Mouse (Mus musculus) liver, embryonic 14.5 days (tissue): ENCODE data around the gene Ccdc65. TPM values are rescaled to one million over a fixed set of nuclear protein-coding genes. Genes with fewer than 3 reads are reported as not detected.
A peak's percentile ranks its signal among the peaks of the same experiment; 100 is the strongest.

Experiments used
- ATAC-seq: fragments of 200-750 bp; cut with Nextera tagmentation; 2 replicates; pipeline ENCODE4 v1.8.0; 2017; ENCODE audit warnings: moderate number of reproducible peaks, mild to moderate bottlenecking, moderate library complexity; ENCODE audit not compliant: insufficient read depth
- DNase-seq, 3 experiments: peaks; one replicate each; pipeline ENCODE4 v3.0.0-alpha.2; 2012 to 2013; ENCODE audit warnings: low read depth in 3 of 3, low spot score in 3 of 3
- H3K27ac ChIP-seq: fragments of 300-500 bp; sonication (generic); 2 replicates; pipeline ENCODE4 v1.5.1; 2014; ENCODE audit warnings: moderate library complexity, mild to moderate bottlenecking, control low read depth, inconsistent platforms
- H3K27me3 ChIP-seq: fragments of 300-500 bp; sonication (generic); 2 replicates; pipeline ENCODE4 v1.6.1; 2014; ENCODE audit warnings: mild to moderate bottlenecking, low read length, moderate library complexity; ENCODE audit not compliant: control insufficient read depth, insufficient read depth
- H3K36me3 ChIP-seq: fragments of 300-500 bp; sonication (generic); replicated peaks from 2 replicates; pipeline ENCODE4 v1.6.1; 2014; ENCODE audit warnings: low read depth; ENCODE audit not compliant: control insufficient read depth, insufficient read depth
- H3K4me1 ChIP-seq, 2 experiments: fragments of 200-500 bp in 1 of 2; fragments of 300-500 bp in 1 of 2; sonication (generic) in 1 of 2; replicated peaks; 2 replicates each; pipeline ENCODE4 v1.6.1; 2012 to 2014; ENCODE audit warnings: antibody characterized with exemption in 1 of 2, inconsistent platforms in 1 of 2, low read length in 1 of 2; ENCODE audit not compliant: control insufficient read depth in 2 of 2, insufficient read depth in 2 of 2
- H3K4me2 ChIP-seq: fragments of 300-500 bp; sonication (generic); 2 replicates; pipeline ENCODE4 v1.6.1; 2014; ENCODE audit warnings: low read depth, mild to moderate bottlenecking, control low read depth, moderate library complexity
- H3K4me3 ChIP-seq, 2 experiments: fragments of 200-500 bp in 1 of 2; fragments of 300-500 bp in 1 of 2; sonication (generic) in 1 of 2; 2 replicates each; pipeline ENCODE4 v1.5.1; 2012 to 2014; ENCODE audit warnings: low read depth in 2 of 2, low read length in 2 of 2, mild to moderate bottlenecking in 2 of 2, control low read depth in 1 of 2, inconsistent platforms in 1 of 2, moderate library complexity in 1 of 2; ENCODE audit not compliant: insufficient read depth in 1 of 2
- H3K9ac ChIP-seq: fragments of 300-500 bp; sonication (generic); replicated peaks from 2 replicates; pipeline ENCODE4 v1.6.1; 2014; ENCODE audit warnings: mild to moderate bottlenecking, control low read depth, moderate library complexity
- H3K9me3 ChIP-seq: fragments of 300-500 bp; sonication (generic); 2 replicates; pipeline ENCODE4 v1.6.1; 2016; ENCODE audit warnings: low read length, mixed read lengths; ENCODE audit not compliant: control insufficient read depth
- CTCF ChIP-seq: IDR thresholded peaks from 2 replicates; pipeline ENCODE4 v1.5.1; 2016; ENCODE audit warnings: antibody characterized with exemption, low read depth, control low read depth
- EP300 ChIP-seq: IDR thresholded peaks from 2 replicates; pipeline ENCODE4 v1.6.1; 2016; ENCODE audit warnings: antibody characterized with exemption, low read depth
- WGBS: fragments of 180-500 bp; shearing (Covaris S2); extraction: QIAGEN DNeasy Blood & Tissue Kit; methylation state at CpG from one replicate; pipeline ENCODE4 v1.1.7; 2014; ENCODE audit not compliant: insufficient replicate concordance; 5-methylcytosine and 5-hydroxymethylcytosine counted together
- polyA plus RNA-seq, 2 experiments: library from polyadenylated mRNA; depleted of rRNA in 1 of 2; stranded (reverse) in 1 of 2; unstranded in 1 of 2; fragments of >200 nt; fragmentation: Nextera tagmentation in 1 of 2; extraction: Ambion mirVana in 1 of 2; gene quantifications; 2 replicates each; pipeline versions ENCODE4 v1.2.1 to v1.2.3; 2012 to 2014

Ccdc65 gene
- polyA plus RNA-seq, 2 experiments = 0.01 TPM; not detected in 1

DNA sequence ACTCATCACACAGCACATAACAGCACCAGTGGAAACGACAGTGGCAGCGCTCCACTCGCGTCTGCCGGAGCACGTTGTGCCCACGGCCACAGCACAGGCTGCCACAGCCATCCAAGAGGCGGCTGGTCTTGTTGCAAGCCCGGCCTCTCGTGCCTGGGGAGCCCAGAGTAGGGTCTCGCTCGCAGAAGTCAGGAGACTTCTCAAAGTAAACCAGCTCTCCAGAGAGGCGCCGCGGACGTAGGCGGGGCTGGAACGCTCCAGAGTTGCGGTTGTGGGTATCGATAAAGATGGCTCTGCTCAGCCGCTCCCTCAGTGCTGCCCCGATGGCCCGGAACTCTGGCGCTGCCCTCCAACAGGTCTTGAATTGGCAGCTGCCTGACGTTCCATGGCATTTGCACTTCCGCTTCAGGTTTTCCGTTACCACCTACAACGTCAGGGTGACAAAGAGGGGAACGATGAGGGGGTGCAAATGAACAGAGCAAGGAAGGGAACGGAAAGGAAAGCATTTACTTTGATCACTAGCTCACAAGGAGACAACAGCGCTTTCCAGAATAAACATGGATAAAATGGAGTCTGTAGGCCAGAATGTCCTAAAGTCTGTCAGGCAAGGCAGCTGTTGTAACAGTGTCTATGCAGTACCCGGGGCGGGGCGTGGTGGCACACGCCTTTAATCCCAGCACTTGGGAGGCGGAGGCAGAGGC, 64.7 kb downstream of the Ccdc65 start:
- no peak overlapping the region for H3K27ac ChIP-seq
- H3K4me2 ChIP-seq = peak overlapping the region; percentile 66
- ATAC-seq (no peak), DNase-seq (no peak)
- peaks cover 0 to 2% of the 10 kb centered on the region in 2 experiments; a peak in 2 of 4 replicates for H3K4me1 ChIP-seq
- TF ChIP-seq CTCF (no peak), EP300 (no peak)
- 2% methylated on average over 36 of the region's 36 CpGs for WGBS
- H3K27me3 ChIP-seq = peaks cover 62% of the 10 kb centered on the region
- no peaks in the 10 kb centered on the region for H3K36me3 ChIP-seq
- no peak overlapping the region for H3K9ac ChIP-seq
- no peaks in the 10 kb centered on the region for H3K9me3 ChIP-seq
- H3K4me3 ChIP-seq = peak overlapping the region; percentile 34 to 40; a peak in 3 of 4 replicates

Other genes starting within 250 kb of the Ccdc65 start
- not detected in 2 replicates for gene OR5BS1P, start 238.3 kb upstream of the Ccdc65 start, polyA plus RNA-seq (2012; rRNA removed)
- gene OR5BS1P, start 238.3 kb upstream of the Ccdc65 start, polyA plus RNA-seq (2014; fragmentation: Nextera tagmentation; extraction: Ambion mirVana) = not detected in 2 replicates
- not detected in 2 replicates for gene Lalba, start 225.5 kb upstream of the Ccdc65 start, polyA plus RNA-seq (2012; rRNA removed)
- not detected in 2 replicates for gene Lalba, start 225.5 kb upstream of the Ccdc65 start, polyA plus RNA-seq (2014; fragmentation: Nextera tagmentation; extraction: Ambion mirVana)
- gene Olfr279, start 215.8 kb upstream of the Ccdc65 start, polyA plus RNA-seq (2012; rRNA removed) = not detected in 2 replicates
- not detected in 2 replicates for gene Olfr279, start 215.8 kb upstream of the Ccdc65 start, polyA plus RNA-seq (2014; fragmentation: Nextera tagmentation; extraction: Ambion mirVana)
- gene Kansl2, start 173.9 kb upstream of the Ccdc65 start, polyA plus RNA-seq (2012; rRNA removed) = 17.5 and 21.7 TPM in 2 replicates
- gene Kansl2, start 173.9 kb upstream of the Ccdc65 start, polyA plus RNA-seq (2014; fragmentation: Nextera tagmentation; extraction: Ambion mirVana) = 31.1 and 35.6 TPM in 2 replicates
- 6.1 and 8.2 TPM in 2 replicates for gene Ccnt1, start 137.3 kb upstream of the Ccdc65 start, polyA plus RNA-seq (2012; rRNA removed)
- gene Ccnt1, start 137.3 kb upstream of the Ccdc65 start, polyA plus RNA-seq (2014; fragmentation: Nextera tagmentation; extraction: Ambion mirVana) = 23.7 and 24.7 TPM in 2 replicates
- not detected in 2 replicates for gene 4930415O20Rik, start 137.2 kb upstream of the Ccdc65 start, polyA plus RNA-seq (2012; rRNA removed)
- not detected in 2 replicates for gene 4930415O20Rik, start 137.2 kb upstream of the Ccdc65 start, polyA plus RNA-seq (2014; fragmentation: Nextera tagmentation; extraction: Ambion mirVana)
- 11.3 and 13.1 TPM in 2 replicates for gene Adcy6, start 98.1 kb upstream of the Ccdc65 start, polyA plus RNA-seq (2012; rRNA removed)
- gene Adcy6, start 98.1 kb upstream of the Ccdc65 start, polyA plus RNA-seq (2014; fragmentation: Nextera tagmentation; extraction: Ambion mirVana) = 4.2 and 5.7 TPM in 2 replicates
- 0.85 and 1.5 TPM in 2 replicates for gene Cacnb3, start 77.4 kb upstream of the Ccdc65 start, polyA plus RNA-seq (2012; rRNA removed)
- 0.27 and 0.42 TPM in 2 replicates for gene Cacnb3, start 77.4 kb upstream of the Ccdc65 start, polyA plus RNA-seq (2014; fragmentation: Nextera tagmentation; extraction: Ambion mirVana)
- 16.5 and 23.4 TPM in 2 replicates for gene Ddx23, start 45.3 kb upstream of the Ccdc65 start, polyA plus RNA-seq (2012; rRNA removed)
- 11.0 and 11.7 TPM in 2 replicates for gene Ddx23, start 45.3 kb upstream of the Ccdc65 start, polyA plus RNA-seq (2014; fragmentation: Nextera tagmentation; extraction: Ambion mirVana)
- 0.25 and 0.67 TPM in 2 replicates for gene Rnd1, start 30.7 kb upstream of the Ccdc65 start, polyA plus RNA-seq (2012; rRNA removed)
- gene Rnd1, start 30.7 kb upstream of the Ccdc65 start, polyA plus RNA-seq (2014; fragmentation: Nextera tagmentation; extraction: Ambion mirVana) = 0.24 and 0.63 TPM in 2 replicates
- gene Fkbp11, start 20.0 kb downstream of the Ccdc65 start, polyA plus RNA-seq (2012; rRNA removed) = 61.1 and 70.1 TPM in 2 replicates
- gene Fkbp11, start 20.0 kb downstream of the Ccdc65 start, polyA plus RNA-seq (2014; fragmentation: Nextera tagmentation; extraction: Ambion mirVana) = 119 and 123 TPM in 2 replicates
- 16.4 and 18.1 TPM in 2 replicates for gene Arf3, start 55.0 kb downstream of the Ccdc65 start, polyA plus RNA-seq (2012; rRNA removed)
- gene Arf3, start 55.0 kb downstream of the Ccdc65 start, polyA plus RNA-seq (2014; fragmentation: Nextera tagmentation; extraction: Ambion mirVana) = 6.6 and 7.9 TPM in 2 replicates
- gene Wnt10b, start 69.9 kb downstream of the Ccdc65 start, polyA plus RNA-seq (2012; rRNA removed) = 0.03 TPM in 2 replicates
- gene Wnt10b, start 69.9 kb downstream of the Ccdc65 start, polyA plus RNA-seq (2014; fragmentation: Nextera tagmentation; extraction: Ambion mirVana) = not detected in 2 replicates
- gene Wnt1, start 81.7 kb downstream of the Ccdc65 start, polyA plus RNA-seq (2012; rRNA removed) = not detected in 2 replicates
- gene Wnt1, start 81.7 kb downstream of the Ccdc65 start, polyA plus RNA-seq (2014; fragmentation: Nextera tagmentation; extraction: Ambion mirVana) = not detected in 2 replicates
- 0.03 and 0.04 TPM in 2 replicates for gene Ddn, start 101.3 kb downstream of the Ccdc65 start, polyA plus RNA-seq (2012; rRNA removed)
- not detected in 2 replicates for gene Ddn, start 101.3 kb downstream of the Ccdc65 start, polyA plus RNA-seq (2014; fragmentation: Nextera tagmentation; extraction: Ambion mirVana)
- gene Prkag1, start 123.3 kb downstream of the Ccdc65 start, polyA plus RNA-seq (2012; rRNA removed) = 77.4 and 83.3 TPM in 2 replicates
- 78.3 and 85.3 TPM in 2 replicates for gene Prkag1, start 123.3 kb downstream of the Ccdc65 start, polyA plus RNA-seq (2014; fragmentation: Nextera tagmentation; extraction: Ambion mirVana)
- gene Kmt2d, start 163.0 kb downstream of the Ccdc65 start, polyA plus RNA-seq (2012; rRNA removed) = 4.3 and 5.7 TPM in 2 replicates
- 3.9 and 4.3 TPM in 2 replicates for gene Kmt2d, start 163.0 kb downstream of the Ccdc65 start, polyA plus RNA-seq (2014; fragmentation: Nextera tagmentation; extraction: Ambion mirVana)
- gene Rhebl1, start 186.3 kb downstream of the Ccdc65 start, polyA plus RNA-seq (2012; rRNA removed) = 2.3 and 2.5 TPM in 2 replicates
- gene Rhebl1, start 186.3 kb downstream of the Ccdc65 start, polyA plus RNA-seq (2014; fragmentation: Nextera tagmentation; extraction: Ambion mirVana) = 2.9 and 3.2 TPM in 2 replicates
- 0.04 and 0.08 TPM in 2 replicates for gene Dhh, start 190.3 kb downstream of the Ccdc65 start, polyA plus RNA-seq (2012; rRNA removed)
- 0.09 TPM in 1 of 2 replicates, not detected in the other for gene Dhh, start 190.3 kb downstream of the Ccdc65 start, polyA plus RNA-seq (2014; fragmentation: Nextera tagmentation; extraction: Ambion mirVana)
- gene Lmbr1l, start 210.0 kb downstream of the Ccdc65 start, polyA plus RNA-seq (2012; rRNA removed) = 4.5 and 7.1 TPM in 2 replicates
- 0.34 and 0.70 TPM in 2 replicates for gene Lmbr1l, start 210.0 kb downstream of the Ccdc65 start, polyA plus RNA-seq (2014; fragmentation: Nextera tagmentation; extraction: Ambion mirVana)
- gene Tuba1b, start 226.4 kb downstream of the Ccdc65 start, polyA plus RNA-seq (2012; rRNA removed) = 1,442 and 1,688 TPM in 2 replicates
- 1,211 and 1,290 TPM in 2 replicates for gene Tuba1b, start 226.4 kb downstream of the Ccdc65 start, polyA plus RNA-seq (2014; fragmentation: Nextera tagmentation; extraction: Ambion mirVana)
- gene Gm49450, start 245.3 kb downstream of the Ccdc65 start, polyA plus RNA-seq (2012; rRNA removed) = 0.15 and 6.4 TPM in 2 replicates
- gene Gm49450, start 245.3 kb downstream of the Ccdc65 start, polyA plus RNA-seq (2014; fragmentation: Nextera tagmentation; extraction: Ambion mirVana) = not detected in 2 replicates
- 44.7 and 62.0 TPM in 2 replicates for gene Tuba1a, start 245.5 kb downstream of the Ccdc65 start, polyA plus RNA-seq (2012; rRNA removed)
- gene Tuba1a, start 245.5 kb downstream of the Ccdc65 start, polyA plus RNA-seq (2014; fragmentation: Nextera tagmentation; extraction: Ambion mirVana) = 60.1 and 69.0 TPM in 2 replicates